Mouse (Mus musculus): ENCODE results near the gene Cmah. TPM values are rescaled to one million over a fixed set of nuclear protein-coding genes. Genes with fewer than 3 reads are reported as not detected.

Cmah gene
- polyA plus RNA-seq, 1 experiment from 2014 or later: 0.24 TPM

- peaks cover 38% of the 10 kb centered on the region for H3K4me1 ChIP-seq (replicated peaks)
- no peak overlapping the region for H3K9ac ChIP-seq
- ATAC-seq (ENCODE audit: insufficient number of reproducible peaks, low FRiP score): no peak
- H3K27me3 ChIP-seq (replicated peaks): no peaks in the 10 kb centered on the region
- no peak overlapping the region for H3K4me3 ChIP-seq
- no peak overlapping the region for H3K4me2 ChIP-seq
- no peaks in the 10 kb centered on the region for H3K9me3 ChIP-seq (replicated peaks)
- 51% methylated on average over 12 of the region's 12 CpGs for WGBS
- H3K36me3 ChIP-seq: no peaks in the 10 kb centered on the region
- 0 out of 2 replicates have a peak overlapping the region, but pooled peaks have one; percentile 16 for H3K27ac ChIP-seq (ENCODE audit: poor library complexity, severe bottlenecking)
These were observed 169.8 kb downstream of the Cmah start for GRCm38 (mm10) chr13:24497001-24497400.

GRCm38 (mm10) chr13:24498342-24498741 is 171.1 kb downstream of the Cmah start:
- no peaks in the 10 kb centered on the region for H3K36me3 ChIP-seq
- H3K27ac ChIP-seq (ENCODE audit: poor library complexity, severe bottlenecking): no peak overlapping the region
- H3K9ac ChIP-seq: no peak overlapping the region
- peaks cover 38% of the 10 kb centered on the region for H3K4me1 ChIP-seq (replicated peaks)
- H3K27me3 ChIP-seq (replicated peaks): no peaks in the 10 kb centered on the region
- H3K4me2 ChIP-seq: peak overlapping the region; percentile 32
- H3K9me3 ChIP-seq (replicated peaks): no peaks in the 10 kb centered on the region
- ATAC-seq (ENCODE audit: insufficient number of reproducible peaks, low FRiP score): no peak
- 35% methylated on average over 6 of the region's 6 CpGs for WGBS
- no peak overlapping the region for H3K4me3 ChIP-seq

GRCm38 (mm10) chr13:24499505-24499904 is 172.3 kb downstream of the Cmah start:
- WGBS: 39% methylated on average over 3 of the region's 3 CpGs
- H3K9ac ChIP-seq: no peak overlapping the region
- H3K36me3 ChIP-seq: no peaks in the 10 kb centered on the region
- H3K4me1 ChIP-seq (replicated peaks): peaks cover 38% of the 10 kb centered on the region
- no peaks in the 10 kb centered on the region for H3K9me3 ChIP-seq (replicated peaks)
- ATAC-seq (ENCODE audit: insufficient number of reproducible peaks, low FRiP score): no peak
- no peaks in the 10 kb centered on the region for H3K27me3 ChIP-seq (replicated peaks)
- H3K4me2 ChIP-seq: no peak overlapping the region
- no peak overlapping the region for H3K27ac ChIP-seq (ENCODE audit: poor library complexity, severe bottlenecking)
- H3K4me3 ChIP-seq: no peak overlapping the region

- 80% methylated on average over 25 of the region's 25 CpGs for WGBS
- H3K27me3 ChIP-seq (replicated peaks): no peaks in the 10 kb centered on the region
- no peak overlapping the region for H3K4me3 ChIP-seq
- no peak overlapping the region for H3K27ac ChIP-seq (ENCODE audit: poor library complexity, severe bottlenecking)
- no peak overlapping the region for H3K4me2 ChIP-seq
- peaks cover 30% of the 10 kb centered on the region for H3K4me1 ChIP-seq (replicated peaks)
- no peaks in the 10 kb centered on the region for H3K36me3 ChIP-seq
- no peak for ATAC-seq (ENCODE audit: insufficient number of reproducible peaks, low FRiP score)
- H3K9me3 ChIP-seq (replicated peaks): no peaks in the 10 kb centered on the region
- H3K9ac ChIP-seq: no peak overlapping the region
These were observed 174.1 kb downstream of the Cmah start for GRCm38 (mm10) chr13:24501179-24501905.

GRCm38 (mm10) chr13:24501919-24502318 is 174.7 kb downstream of the Cmah start:
- no peak overlapping the region for H3K4me3 ChIP-seq
- WGBS: 77% methylated on average over 3 of the region's 3 CpGs

GRCm38 (mm10) chr13:24505812-24506211 is 178.6 kb downstream of the Cmah start:
- no peak for ATAC-seq (ENCODE audit: insufficient number of reproducible peaks, low FRiP score)
- H3K4me1 ChIP-seq (replicated peaks): peaks cover 10% of the 10 kb centered on the region
- H3K9me3 ChIP-seq (replicated peaks): no peaks in the 10 kb centered on the region
- H3K4me3 ChIP-seq: no peak overlapping the region
- H3K36me3 ChIP-seq: no peaks in the 10 kb centered on the region
- H3K27ac ChIP-seq (ENCODE audit: poor library complexity, severe bottlenecking): no peak overlapping the region
- H3K4me2 ChIP-seq: no peak overlapping the region
- H3K9ac ChIP-seq: no peak overlapping the region
- 88% methylated on average over 5 of the region's 5 CpGs for WGBS
- no peaks in the 10 kb centered on the region for H3K27me3 ChIP-seq (replicated peaks)

More at GRCm38 (mm10) chr13:24501919-24502318, 174.7 kb downstream of the Cmah start:
- Histone ChIP-seq H3K27me3 (replicated peaks) (no peaks in the 10 kb centered on the region), H3K4me2 (no peak overlapping the region), H3K4me1 (replicated peaks) (peaks cover 30% of the 10 kb centered on the region), H3K36me3 (no peaks in the 10 kb centered on the region), H3K9ac (no peak overlapping the region), H3K27ac (ENCODE audit: poor library complexity, severe bottlenecking) (no peak overlapping the region), H3K9me3 (replicated peaks) (no peaks in the 10 kb centered on the region)
- ATAC-seq (ENCODE audit: insufficient number of reproducible peaks, low FRiP score): no peak

GRCm38 (mm10) chr13:24507156-24507555 is 180.0 kb downstream of the Cmah start:
- 74% methylated on average over 6 of the region's 6 CpGs for WGBS
- Histone ChIP-seq H3K27ac (ENCODE audit: poor library complexity, severe bottlenecking) (no peak overlapping the region), H3K4me3 (no peak overlapping the region), H3K9ac (no peak overlapping the region), H3K4me2 (no peak overlapping the region), H3K36me3 (no peaks in the 10 kb centered on the region), H3K4me1 (replicated peaks) (peaks cover 10% of the 10 kb centered on the region), H3K9me3 (replicated peaks) (no peaks in the 10 kb centered on the region), H3K27me3 (replicated peaks) (no peaks in the 10 kb centered on the region)
- no peak for ATAC-seq (ENCODE audit: insufficient number of reproducible peaks, low FRiP score)

GRCm38 (mm10) chr13:24508917-24509316 is 181.7 kb downstream of the Cmah start:
- Histone ChIP-seq H3K9ac (no peak overlapping the region), H3K4me3 (no peak overlapping the region), H3K4me1 (replicated peaks) (peaks cover 10% of the 10 kb centered on the region), H3K27me3 (replicated peaks) (no peaks in the 10 kb centered on the region), H3K36me3 (no peaks in the 10 kb centered on the region), H3K4me2 (no peak overlapping the region), H3K9me3 (replicated peaks) (no peaks in the 10 kb centered on the region), H3K27ac (ENCODE audit: poor library complexity, severe bottlenecking) (no peak overlapping the region)
- ATAC-seq (ENCODE audit: insufficient number of reproducible peaks, low FRiP score): no peak
- WGBS: 45% methylated on average over 1 of the region's 1 CpGs

- Histone ChIP-seq H3K4me3 (no peak overlapping the region), H3K9me3 (replicated peaks) (no peaks in the 10 kb centered on the region), H3K4me2 (no peak overlapping the region), H3K4me1 (replicated peaks) (peaks cover 7% of the 10 kb centered on the region), H3K27ac (ENCODE audit: poor library complexity, severe bottlenecking) (no peak overlapping the region), H3K36me3 (no peaks in the 10 kb centered on the region), H3K9ac (no peak overlapping the region), H3K27me3 (replicated peaks) (no peaks in the 10 kb centered on the region)
- 50% methylated on average over 1 of the region's 1 CpGs for WGBS
- ATAC-seq (ENCODE audit: insufficient number of reproducible peaks, low FRiP score): no peak
These were observed 184.2 kb downstream of the Cmah start for GRCm38 (mm10) chr13:24511367-24511766.

GRCm38 (mm10) chr13:24511932-24512520 is 184.8 kb downstream of the Cmah start:
- no peak overlapping the region for H3K27ac ChIP-seq (ENCODE audit: poor library complexity, severe bottlenecking)
- ATAC-seq (ENCODE audit: insufficient number of reproducible peaks, low FRiP score): no peak
- peaks cover under 1% of the 10 kb centered on the region; the same call in 1 of the 2 replicates for H3K4me1 ChIP-seq (replicated peaks)
- H3K36me3 ChIP-seq: no peaks in the 10 kb centered on the region
- H3K4me3 ChIP-seq: no peak overlapping the region
- no peaks in the 10 kb centered on the region for H3K9me3 ChIP-seq (replicated peaks)
- H3K27me3 ChIP-seq (replicated peaks): no peaks in the 10 kb centered on the region
- H3K9ac ChIP-seq: no peak overlapping the region
- 74% methylated on average over 14 of the region's 14 CpGs for WGBS
- H3K4me2 ChIP-seq: no peak overlapping the region

- Histone ChIP-seq H3K27me3 (replicated peaks) (no peaks in the 10 kb centered on the region), H3K9ac (no peak overlapping the region), H3K4me3 (no peak overlapping the region), H3K36me3 (no peaks in the 10 kb centered on the region), H3K4me2 (no peak overlapping the region), H3K4me1 (replicated peaks) (no peaks in the 10 kb centered on the region), H3K27ac (ENCODE audit: poor library complexity, severe bottlenecking) (no peak overlapping the region), H3K9me3 (replicated peaks) (no peaks in the 10 kb centered on the region)
- WGBS: 79% methylated on average over 3 of the region's 3 CpGs
- no peak for ATAC-seq (ENCODE audit: insufficient number of reproducible peaks, low FRiP score)
These were observed 186.5 kb downstream of the Cmah start for GRCm38 (mm10) chr13:24513717-24514116.
